Mouse (Mus musculus) spleen, embryonic (tissue): Measurements from ENCODE around the gene Cage1.

Experiments
- CTCF ChIA-PET: fragments of 350-600 bp; sonication (Branson Sonifier 250); formaldehyde crosslinking; loops from one replicate; lab custom pipeline; 2022; lab: Charles Lee

Cage1 gene

DNA sequence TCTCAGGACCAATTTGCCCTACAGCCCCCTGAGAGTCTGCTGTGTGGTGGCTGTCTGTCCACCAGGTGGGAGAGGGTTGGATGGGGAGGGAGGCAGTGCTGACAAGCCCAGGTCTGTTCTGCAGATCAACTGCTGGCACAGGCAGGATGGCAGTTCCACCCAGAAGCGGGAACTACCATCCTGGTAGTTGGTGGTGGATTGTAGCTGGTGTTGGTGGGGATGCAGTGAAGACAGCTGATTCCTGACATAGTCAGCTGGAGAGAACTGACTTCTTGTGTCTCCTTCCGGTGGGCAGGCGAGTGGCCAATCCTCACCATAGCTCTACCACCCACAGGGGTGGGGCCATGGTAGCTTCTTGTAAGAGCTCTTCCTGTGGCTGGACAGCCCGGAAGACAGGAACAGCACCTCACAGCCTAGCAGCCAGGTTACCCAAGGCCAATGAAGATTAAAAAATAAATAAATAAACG, 26.4 kb downstream of the Cage1 start:
- CTCF ChIA-PET, result no interaction called here

DNA sequence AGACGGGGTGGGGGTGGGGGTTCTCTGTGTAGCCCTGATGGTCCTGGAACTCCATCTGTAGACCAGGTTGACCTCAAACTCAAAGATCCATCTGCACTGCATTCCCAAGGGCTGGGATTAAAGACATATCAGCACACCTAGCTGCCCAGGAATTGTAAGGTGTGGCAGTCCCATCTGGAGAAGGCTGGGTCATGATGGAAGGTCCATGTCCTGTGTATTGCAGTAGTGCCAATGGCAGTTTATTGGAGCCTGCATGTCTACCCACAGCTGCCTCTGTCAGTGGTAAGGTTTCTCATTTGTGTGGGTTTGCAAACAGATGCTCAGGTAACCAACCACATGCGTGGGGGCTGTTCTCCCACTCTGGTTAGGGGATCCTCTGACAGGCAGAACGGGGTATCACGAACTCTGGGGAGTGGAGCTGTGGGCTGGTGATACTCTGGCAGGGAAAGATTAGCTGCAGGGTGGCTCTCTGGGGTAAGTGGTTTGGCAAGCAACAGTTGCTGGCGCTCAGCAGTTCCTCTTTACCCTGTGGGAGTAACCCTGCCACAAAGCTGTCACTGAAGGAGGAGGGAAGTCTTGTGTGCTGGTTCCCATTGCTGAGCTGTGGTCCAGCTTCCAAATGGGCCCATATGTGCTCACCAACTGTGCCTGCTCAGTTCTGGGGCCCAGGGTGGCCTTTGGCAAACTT, 27.0 kb downstream of the Cage1 start:
- CTCF ChIA-PET, result no interaction called here

DNA sequence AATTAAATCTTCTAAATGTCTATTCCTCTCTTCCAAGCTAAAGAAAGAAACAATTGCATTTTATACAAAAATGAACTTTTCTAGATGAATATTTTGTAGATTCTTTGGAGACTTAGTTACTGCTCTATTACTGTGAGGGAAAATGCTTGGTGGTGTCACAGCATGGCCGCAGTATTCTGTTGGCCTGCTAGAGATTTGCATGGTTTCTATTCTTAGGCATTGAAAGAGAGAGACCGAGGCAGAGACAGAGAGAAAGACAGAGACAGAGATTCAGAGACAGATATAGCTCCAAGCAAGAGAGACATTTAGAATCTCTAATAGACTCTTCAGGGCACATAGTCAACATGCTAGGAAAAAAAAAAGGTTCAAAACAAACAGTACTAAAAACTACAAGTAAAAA, 28.9 kb downstream of the Cage1 start:
- CTCF ChIA-PET, result no interaction called here

DNA sequence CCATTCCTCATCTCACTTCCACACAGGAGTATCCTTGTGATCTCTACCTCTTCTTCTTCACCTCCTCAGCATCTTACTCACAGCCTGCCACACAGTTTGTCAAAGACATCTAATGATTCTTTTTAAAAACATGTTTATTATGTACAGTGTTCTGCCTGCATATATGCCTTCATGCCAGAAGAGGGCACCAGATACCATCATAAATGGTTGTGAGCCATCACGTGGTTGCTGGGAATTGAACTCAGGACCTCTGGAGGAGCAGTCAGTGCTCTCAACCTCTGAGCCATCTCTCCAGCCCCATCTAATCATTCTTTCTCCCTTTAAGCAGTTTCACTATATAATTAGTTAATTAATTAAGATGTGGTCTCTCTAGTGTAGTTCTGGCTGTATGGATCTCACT, 34.4 kb downstream of the Cage1 start:
- CTCF ChIA-PET, result no interaction called here

DNA sequence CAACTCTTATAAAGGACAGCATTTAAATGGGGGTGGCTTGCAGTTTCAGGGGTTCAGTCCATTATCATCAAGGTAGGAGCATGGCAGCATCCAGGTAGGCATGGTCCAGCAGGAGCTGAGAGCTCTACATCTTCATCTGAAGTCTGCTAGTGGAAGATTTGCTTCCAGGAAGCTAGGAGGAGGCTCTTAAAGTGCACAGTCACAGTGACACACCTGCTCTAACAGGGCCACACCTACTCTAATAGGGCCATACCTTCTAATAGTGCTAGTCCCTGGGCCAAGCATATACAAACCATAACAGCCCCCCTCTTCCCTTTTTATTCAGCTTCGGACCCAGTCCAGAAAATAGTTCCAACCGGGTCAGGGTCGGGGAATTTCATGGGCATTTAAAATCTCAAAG, 37.2 kb downstream of the Cage1 start:
- CTCF ChIA-PET, result no interaction called here

DNA sequence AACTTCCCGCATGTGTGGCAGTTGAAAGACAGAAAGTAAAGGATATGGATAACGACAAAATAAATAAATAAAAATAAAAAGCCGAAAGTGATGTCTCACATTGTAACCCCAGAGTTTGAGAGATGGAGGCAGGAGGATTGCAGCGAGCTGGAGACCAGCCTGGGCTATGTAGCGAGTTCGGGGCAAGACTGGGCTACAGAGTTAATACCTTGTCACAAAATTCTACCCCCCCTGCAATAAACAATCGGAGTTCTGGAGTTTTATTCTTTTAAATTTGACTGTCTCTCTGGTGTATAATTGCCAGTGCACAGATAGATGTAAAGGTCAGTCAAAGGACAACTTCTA, 42.5 kb downstream of the Cage1 start:
- CTCF ChIA-PET, result no interaction called here

DNA sequence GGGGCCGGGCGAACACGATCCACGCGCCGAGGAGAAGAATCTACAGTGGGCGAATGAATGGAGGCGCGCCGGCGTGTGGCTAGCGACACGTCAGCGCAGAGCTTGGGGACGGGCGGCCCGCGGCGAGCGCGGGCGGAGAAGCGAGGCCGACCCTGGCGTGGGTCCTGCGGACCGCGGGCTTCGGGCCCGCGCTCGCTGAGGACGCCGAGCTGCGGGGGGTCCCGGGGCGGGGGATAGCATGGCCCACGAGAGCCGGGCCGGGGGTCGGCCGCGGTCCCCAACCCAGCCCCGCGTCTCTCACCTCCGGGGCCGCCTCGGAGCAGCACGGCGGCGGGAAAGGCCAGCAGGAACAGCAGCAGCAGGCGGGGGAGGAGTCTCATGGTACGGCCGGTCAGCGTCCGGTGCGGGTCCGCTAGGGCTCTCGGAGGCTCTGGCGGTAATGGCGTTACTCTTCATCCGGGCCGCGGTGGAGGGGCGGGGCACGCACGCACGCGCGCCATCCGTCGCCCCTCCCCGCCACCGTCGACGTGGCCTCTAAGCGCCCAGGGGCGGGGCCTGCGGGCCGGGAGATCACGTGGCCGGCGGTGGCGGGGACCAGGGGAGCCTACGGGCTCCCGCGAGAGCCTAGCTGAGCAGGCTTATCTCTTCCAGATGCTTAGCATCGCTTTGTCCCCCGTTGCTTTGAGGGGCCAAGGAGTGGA, 43.0 kb downstream of the Cage1 start, which contains the start of gene Ssr1:
TSS of gene Ssr1 (minus strand) at position 514 of the 701 bp plus-strand sequence.
- CTCF ChIA-PET, result no interaction called here

DNA sequence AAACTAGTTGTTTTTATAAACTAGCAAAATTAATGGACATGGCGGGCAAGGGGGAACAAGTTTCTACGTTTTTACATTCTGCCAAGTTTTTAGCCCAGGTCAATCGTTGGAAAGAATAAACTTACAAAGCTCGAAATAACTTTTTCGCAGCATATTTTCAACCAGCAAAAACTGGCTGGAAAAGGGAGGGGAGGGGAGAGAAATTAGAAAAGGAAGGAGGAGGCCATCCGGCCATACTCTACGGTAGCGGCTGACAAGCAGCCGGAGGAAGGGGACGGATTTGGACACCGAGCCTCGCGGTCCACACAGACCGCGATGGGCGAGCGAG, 43.5 kb downstream of the Cage1 start:
- CTCF ChIA-PET, result no interaction called here

DNA sequence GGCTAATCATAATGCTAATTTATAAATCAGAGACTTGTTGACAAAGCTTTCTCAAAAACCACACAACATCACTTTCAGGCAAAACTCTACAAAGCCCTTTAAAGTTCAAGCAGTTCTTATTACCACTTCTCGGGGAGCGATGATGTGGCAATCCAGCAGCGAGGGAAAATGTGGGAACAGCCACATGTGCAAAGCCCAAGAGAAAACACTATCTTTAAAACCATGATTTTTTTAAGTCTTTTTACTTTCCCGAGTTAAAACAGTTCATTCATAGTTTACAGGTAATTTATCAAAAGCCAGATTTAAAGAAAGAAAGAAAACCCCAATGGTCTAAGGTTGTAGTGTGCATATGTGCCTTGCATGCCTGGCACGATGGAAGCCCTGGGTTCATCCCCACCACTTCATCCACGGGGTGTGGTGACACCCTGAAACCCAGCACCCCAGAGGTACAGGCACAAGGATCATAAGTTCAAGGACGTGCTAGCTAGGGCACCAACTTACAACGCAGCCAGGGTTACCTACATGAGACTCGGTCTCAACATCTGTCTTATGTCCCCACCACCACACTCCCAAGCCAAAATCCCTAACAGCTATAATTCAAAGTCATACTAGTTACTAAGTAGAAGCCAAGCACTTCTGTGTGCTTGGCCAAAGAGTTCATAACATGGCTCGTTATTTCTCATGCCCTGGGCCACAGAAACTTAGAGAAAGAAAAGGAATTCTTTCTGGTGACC, 44.1 kb downstream of the Cage1 start:
- CTCF ChIA-PET, result no interaction called here

DNA sequence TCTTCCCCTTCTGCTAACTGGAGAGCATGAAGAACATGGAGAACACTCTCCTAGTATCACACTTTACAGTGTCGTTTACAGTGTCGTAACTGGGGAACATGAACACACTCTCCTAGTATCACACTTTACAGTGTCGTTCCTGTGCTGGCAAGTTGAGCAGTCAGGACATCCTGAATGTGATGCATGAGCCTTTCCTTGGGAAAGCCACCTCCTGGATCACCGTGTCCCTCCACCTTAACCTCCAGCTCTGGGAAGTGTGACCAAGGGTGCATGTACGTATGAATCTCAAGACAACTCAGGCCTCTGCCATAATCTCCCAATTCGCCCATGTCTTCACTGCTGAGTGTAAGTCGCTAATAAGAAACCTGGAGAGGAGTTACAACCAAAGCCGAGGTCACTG, 47.2 kb downstream of the Cage1 start:
- CTCF ChIA-PET, result no interaction called here

DNA sequence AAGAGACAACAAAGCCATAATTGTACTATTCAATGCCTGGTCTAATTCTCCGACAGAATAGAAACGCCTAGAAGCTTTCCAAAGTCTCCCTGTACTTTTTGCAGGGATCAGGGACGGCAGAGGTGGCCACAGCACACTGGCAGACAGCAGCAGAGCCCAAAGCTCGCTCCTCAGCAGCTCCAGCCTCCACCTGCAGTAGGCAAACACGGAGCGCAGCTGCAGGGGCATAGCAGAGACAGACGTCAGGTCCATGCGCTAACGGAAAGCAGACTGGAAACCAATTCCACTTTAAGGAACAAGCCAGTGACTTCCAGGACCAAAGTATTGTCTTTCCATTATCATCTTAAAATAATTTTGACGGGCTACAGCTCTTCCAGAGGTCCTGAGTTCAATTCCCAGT, 50.7 kb downstream of the Cage1 start:
- CTCF ChIA-PET, result no interaction called here

DNA sequence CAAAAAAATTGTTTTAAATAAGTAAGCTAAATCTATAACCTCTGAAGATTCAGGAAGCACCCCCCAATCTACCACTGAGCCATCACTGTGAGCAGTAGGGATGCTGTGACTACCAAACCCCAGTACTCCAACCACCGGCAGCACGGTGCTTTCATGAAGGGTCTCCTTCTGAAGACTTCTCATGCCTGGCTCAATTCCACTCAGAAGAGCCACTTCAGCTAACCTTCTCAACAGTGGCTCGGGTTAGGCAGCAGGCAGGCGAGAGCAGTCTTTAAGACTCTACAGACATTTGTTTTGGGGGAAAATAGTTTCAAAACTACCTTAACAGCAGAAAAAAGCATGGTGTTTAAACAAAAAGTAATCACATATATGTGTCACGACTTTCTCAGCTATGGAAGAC, 55.8 kb downstream of the Cage1 start:
- CTCF ChIA-PET, result no interaction called here

DNA sequence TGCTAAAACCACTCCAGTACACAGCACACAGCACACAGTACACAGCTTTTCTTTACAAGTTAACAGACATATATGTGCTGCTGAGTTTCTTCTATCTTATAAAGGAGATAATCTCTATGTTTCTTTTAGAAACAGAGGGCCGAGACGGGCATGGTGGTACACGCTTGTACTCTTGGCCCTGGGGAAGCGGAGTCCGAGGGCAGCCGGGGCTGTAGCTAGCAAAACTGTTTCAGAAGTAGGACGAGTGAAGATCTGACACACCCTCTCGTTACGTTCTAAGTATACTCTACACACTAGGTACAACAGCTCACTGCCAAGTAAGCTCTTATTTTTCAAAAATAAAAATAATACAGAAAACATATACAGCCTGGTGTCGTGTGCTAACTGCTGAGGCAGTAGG, 56.5 kb downstream of the Cage1 start:
- CTCF ChIA-PET, result no interaction called here

DNA sequence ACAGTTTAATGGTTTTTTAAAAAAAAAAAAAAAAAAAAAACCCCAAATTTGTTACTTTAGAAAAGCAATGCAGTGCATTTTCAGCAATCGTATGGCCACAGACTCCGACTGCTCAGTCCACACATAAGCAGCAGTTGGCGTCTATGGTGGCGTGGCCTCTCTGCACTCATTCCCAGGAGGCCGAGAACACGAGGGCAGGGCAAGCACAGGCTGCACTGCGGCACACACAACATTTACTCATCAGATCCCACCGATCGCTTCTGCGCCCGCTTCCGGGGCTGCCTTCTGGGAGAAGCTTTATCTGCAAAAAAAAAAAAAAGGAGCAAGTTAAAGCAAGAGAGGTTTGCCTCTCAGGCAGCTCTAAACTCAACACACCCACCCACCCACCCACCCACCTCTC, 57.4 kb downstream of the Cage1 start:
- CTCF ChIA-PET, result no interaction called here

DNA sequence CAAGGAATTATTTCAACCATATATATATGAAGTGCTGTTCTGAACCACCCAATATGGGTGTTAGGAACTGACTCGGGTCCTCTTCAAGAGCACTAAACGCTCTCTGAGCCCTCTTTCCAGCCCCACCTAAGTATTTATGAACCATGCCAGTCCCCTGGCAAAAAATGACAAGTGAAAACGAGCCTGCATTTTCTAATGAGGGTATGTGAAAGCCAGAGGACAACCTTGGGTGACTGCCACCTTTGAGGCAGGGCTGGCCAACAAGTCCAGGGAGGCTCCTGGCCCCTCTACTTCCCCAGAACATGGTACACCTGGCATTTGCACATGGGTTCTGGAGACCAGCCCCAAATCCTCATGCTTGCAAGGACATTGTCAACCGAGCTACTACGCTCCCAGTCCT, 62.1 kb downstream of the Cage1 start:
- CTCF ChIA-PET, result no interaction called here

DNA sequence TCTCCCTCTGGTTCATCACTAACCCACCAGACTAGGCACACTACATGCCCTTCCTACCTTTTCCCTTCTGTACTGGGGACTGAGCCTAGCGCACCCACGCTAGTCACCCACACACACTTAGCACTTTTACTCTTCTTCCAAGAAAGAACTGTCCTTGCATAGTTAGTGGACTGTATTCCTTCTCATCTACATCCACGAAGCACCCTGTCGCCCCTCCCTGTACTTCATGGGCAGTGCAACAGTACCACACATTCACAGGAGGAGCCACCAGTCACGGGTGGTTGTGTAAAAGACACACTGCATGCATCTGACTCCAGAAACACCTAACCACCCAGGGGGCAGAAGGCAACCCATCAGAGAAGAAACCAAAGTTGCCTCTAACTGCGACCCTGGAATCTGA, 62.8 kb downstream of the Cage1 start:
- CTCF ChIA-PET, result interaction anchor here (0.7 kb wide), 1 partner anchor 183 kb away, joined by 3 read pairs; no protein-coding TSS in a partner anchor

DNA sequence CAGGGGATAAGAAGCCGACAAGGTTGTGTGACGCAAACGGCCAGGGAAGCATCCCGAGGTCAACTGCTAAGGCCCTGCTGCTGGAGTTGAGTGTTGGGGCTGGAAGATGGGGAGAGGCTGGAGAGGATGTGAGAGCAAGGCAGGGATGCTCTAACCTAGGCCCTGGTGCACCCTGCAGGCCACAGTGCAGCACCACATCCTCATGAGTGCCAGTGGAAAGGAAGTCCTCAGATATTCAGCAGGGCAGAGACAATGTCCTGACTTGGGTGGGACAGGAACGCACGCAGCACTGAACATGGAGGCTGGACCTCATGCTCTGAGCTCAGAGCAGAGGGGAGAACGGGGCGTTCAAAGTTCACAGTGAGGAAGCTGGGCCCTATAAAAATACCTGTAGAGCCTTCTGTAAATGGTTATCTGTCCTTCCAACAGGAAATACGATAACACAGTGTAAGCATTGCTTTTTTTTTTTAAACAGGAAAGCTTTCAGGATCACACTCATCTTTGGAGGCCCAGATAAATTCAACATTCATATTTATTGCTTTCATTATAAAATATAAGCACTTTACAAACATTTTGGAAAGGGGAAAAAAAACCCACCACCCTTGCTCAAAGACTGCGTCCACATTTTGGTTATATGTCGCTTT, 65.9 kb downstream of the Cage1 start:
- CTCF ChIA-PET, result no interaction called here

DNA sequence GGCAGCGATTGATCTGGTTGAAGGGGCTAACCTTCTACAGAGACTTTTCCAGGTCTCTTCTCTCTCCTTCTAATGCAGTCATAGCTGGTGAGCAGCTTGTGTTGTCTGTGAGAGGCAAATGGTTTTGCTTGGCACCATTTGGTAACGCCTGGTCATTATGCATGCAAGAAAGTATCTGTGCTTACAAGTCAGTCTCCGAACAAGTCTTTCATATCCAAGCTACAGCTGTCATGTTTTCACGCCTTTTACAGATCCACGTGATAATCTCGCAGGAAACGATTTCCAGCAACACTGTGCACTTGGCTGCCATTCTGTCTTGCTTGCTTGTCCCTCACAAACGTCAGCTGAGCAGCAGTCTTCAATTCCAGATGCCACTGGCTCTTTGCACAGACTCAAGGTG, 66.9 kb downstream of the Cage1 start:
- CTCF ChIA-PET, result interaction anchor here (1.1 kb wide), 1 partner anchor 63 kb away, joined by 4 read pairs; no protein-coding TSS in a partner anchor

DNA sequence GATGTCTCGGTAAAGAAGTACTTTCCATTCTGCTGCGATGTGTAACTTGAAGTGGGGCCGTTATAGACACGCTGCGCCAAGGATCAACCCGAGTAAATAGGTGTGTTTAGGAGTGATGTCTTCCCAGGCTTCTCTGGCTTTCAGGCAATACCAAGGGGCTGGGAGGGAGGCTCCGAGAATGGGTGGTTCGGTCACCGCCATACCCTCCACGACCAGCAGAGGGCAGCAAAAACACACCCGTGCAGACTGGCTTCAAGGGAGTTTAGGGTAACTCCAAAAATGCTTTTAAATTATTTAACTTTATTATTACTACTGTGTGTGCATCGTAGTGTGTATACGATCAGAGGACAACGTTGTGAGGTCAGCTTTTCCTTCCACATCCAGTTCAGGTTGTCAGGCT, 67.5 kb downstream of the Cage1 start:
- CTCF ChIA-PET, result interaction anchor here (0.5 to 1.1 kb wide), 2 partner anchors 64 to 153 kb away, joined by 3 to 4 read pairs; no protein-coding TSS in a partner anchor

DNA sequence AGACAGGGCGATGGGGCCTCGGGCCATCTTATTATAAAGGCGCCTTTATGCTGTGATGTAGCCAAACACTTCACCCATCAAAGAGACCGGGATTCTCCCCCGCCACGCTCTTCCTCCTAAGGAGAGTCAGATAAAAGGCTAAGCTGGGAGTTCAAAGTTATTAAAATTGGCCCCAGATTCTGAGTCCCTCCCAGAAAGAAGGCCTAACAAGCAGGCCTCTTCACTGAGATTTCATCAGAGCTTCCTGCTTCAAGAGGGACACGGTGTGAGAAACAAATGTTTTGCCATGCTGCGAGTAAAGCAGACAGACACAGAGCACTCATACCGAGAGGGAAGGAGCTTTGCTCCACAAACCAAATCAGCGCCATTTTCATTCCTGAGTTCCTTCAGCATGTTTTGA, 69.3 kb downstream of the Cage1 start:
- CTCF ChIA-PET, result no interaction called here

DNA sequence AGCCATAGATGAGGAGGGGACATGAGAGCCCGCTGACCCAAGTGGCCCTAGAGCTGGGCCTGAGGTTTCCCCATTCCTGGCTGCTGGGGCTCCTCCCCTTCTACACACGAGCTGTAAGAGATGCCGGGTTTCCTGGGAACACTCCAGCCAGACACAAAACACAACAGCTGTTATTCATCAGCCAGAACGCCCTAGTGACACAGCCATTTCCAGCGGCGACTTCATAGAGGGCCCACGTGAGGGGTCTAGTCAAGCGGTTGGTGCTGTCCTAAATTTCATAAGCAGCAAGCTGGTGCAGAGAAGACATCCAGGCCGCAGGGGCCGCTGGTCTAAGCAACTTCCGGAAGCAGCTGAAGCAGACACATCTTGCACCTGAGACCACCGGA, 69.8 kb downstream of the Cage1 start:
- CTCF ChIA-PET, result no interaction called here
